Mouse (Mus musculus) liver, postnatal 0 days (tissue): ENCODE measurements around the gene Lama5. TPM values are rescaled to one million over a fixed set of nuclear protein-coding genes. Genes with fewer than 3 reads are reported as not detected.

ENCODE experiments used
- ATAC-seq: fragments of 200-750 bp; cut with Nextera tagmentation; 2 replicates; pipeline ENCODE4 v1.8.0; 2017; ENCODE audit warnings: mild to moderate bottlenecking, moderate library complexity
- DNase-seq: peaks from one replicate; pipeline ENCODE4 v3.0.0-alpha.2; 2016
- H3K27ac ChIP-seq: fragments of 300-500 bp; sonication (generic); 2 replicates; pipeline ENCODE4 v1.5.1; 2014; ENCODE audit warnings: antibody characterized with exemption, moderate library complexity, mild to moderate bottlenecking, low read depth
- H3K27me3 ChIP-seq: fragments of 300-500 bp; sonication (generic); 2 replicates; pipeline ENCODE4 v1.6.1; 2014; ENCODE audit warnings: low read length, control low read depth, mixed read lengths; ENCODE audit not compliant: insufficient read depth
- H3K36me3 ChIP-seq: fragments of 300-500 bp; sonication (generic); replicated peaks from 2 replicates; pipeline ENCODE4 v1.6.1; 2014; ENCODE audit warnings: mild to moderate bottlenecking, control low read depth, low read length, moderate library complexity, mixed read lengths; ENCODE audit not compliant: insufficient read depth
- H3K4me1 ChIP-seq: fragments of 300-500 bp; sonication (generic); 2 replicates; pipeline ENCODE4 v1.6.1; 2014; ENCODE audit warnings: antibody characterized with exemption, mild to moderate bottlenecking, control low read depth; ENCODE audit not compliant: insufficient read depth
- H3K4me2 ChIP-seq: fragments of 300-500 bp; sonication (generic); 2 replicates; pipeline ENCODE4 v1.6.1; 2014; ENCODE audit warnings: low read depth, mild to moderate bottlenecking, low read length, moderate library complexity, mixed read lengths
- H3K4me3 ChIP-seq: fragments of 300-500 bp; sonication (generic); 2 replicates; pipeline ENCODE4 v1.5.1; 2014; ENCODE audit warnings: low read depth, low read length
- H3K9ac ChIP-seq: fragments of 300-500 bp; sonication (generic); replicated peaks from 2 replicates; pipeline ENCODE4 v1.6.1; 2014; ENCODE audit warnings: mild to moderate bottlenecking, moderate library complexity
- H3K9me3 ChIP-seq: fragments of 300-500 bp; sonication (generic); 2 replicates; pipeline ENCODE4 v1.6.1; 2016; ENCODE audit warnings: mild to moderate bottlenecking, control low read depth, low read length, mixed read lengths
- CTCF ChIP-seq: sonication (generic); IDR thresholded peaks from 2 replicates; pipeline ENCODE4 v1.5.1; 2016; ENCODE audit warnings: antibody characterized with exemption, low read depth
- EP300 ChIP-seq: IDR thresholded peaks from 2 replicates; pipeline ENCODE4 v1.6.1; 2016; ENCODE audit warnings: antibody characterized with exemption, low read depth, mild to moderate bottlenecking
- WGBS: fragments of 180-500 bp; shearing (Covaris S2); extraction: QIAGEN DNeasy Blood & Tissue Kit; methylation state at CpG from one replicate; pipeline ENCODE4 v1.1.7; 2014; ENCODE audit not compliant: insufficient replicate concordance; 5-methylcytosine and 5-hydroxymethylcytosine counted together
- polyA plus RNA-seq: library from polyadenylated mRNA; unstranded; fragments of >200 nt; fragmentation: Nextera tagmentation; extraction: Ambion mirVana; gene quantifications from 2 replicates; pipeline ENCODE4 v1.2.1, GENCODE M21; 2015

Lama5 gene
- polyA plus RNA-seq, 1 experiment from 2014 or later: 2.2 TPM

- no peaks in the 10 kb centered on the region for H3K36me3 ChIP-seq
- peaks cover 24% of the 10 kb centered on the region for H3K27me3 ChIP-seq
- H3K9me3 ChIP-seq: no peaks in the 10 kb centered on the region
- DNase-seq (no peak), ATAC-seq (no peak)
- WGBS: 57% methylated on average over 7 of the region's 7 CpGs
- H3K4me3 ChIP-seq: no peak overlapping the region
- peaks cover 28% of the 10 kb centered on the region for H3K4me1 ChIP-seq
- no peak overlapping the region for H3K27ac ChIP-seq
- TF ChIP-seq EP300 (no peak), CTCF (0 out of 2 replicates have a peak, but pooled peaks have one; percentile 6)
- no peak overlapping the region for H3K4me2 ChIP-seq
- no peak overlapping the region for H3K9ac ChIP-seq
Observed at GRCm38 (mm10) chr2:180228592-180228991, 2.9 kb upstream of the Lama5 start.

- TF ChIP-seq CTCF: no peak
- TF ChIP-seq EP300: no peak
- no peak overlapping the region for H3K9ac ChIP-seq
- WGBS: 59% methylated on average over 6 of the region's 6 CpGs
- DNase-seq: peak; percentile 13
- H3K9me3 ChIP-seq: no peaks in the 10 kb centered on the region
- no peak overlapping the region for H3K4me3 ChIP-seq
- H3K36me3 ChIP-seq: no peaks in the 10 kb centered on the region
- peak overlapping the region; percentile 57; the same call in 1 of the 2 replicates for H3K4me2 ChIP-seq
- peaks cover 24% of the 10 kb centered on the region for H3K27me3 ChIP-seq
- no peak overlapping the region for H3K27ac ChIP-seq
- H3K4me1 ChIP-seq: peaks cover 23% of the 10 kb centered on the region
- ATAC-seq: no peak
Observed at GRCm38 (mm10) chr2:180228060-180228458, 2.4 kb upstream of the Lama5 start.

- Histone ChIP-seq H3K9me3 (no peaks in the 10 kb centered on the region), H3K4me2 (peak overlapping the region; percentile 57), H3K27ac (no peak overlapping the region), H3K27me3 (peaks cover 24% of the 10 kb centered on the region), H3K4me1 (peaks cover 23% of the 10 kb centered on the region), H3K9ac (no peak overlapping the region), H3K4me3 (peak overlapping the region; percentile 24), H3K36me3 (no peaks in the 10 kb centered on the region)
- DNase-seq: peak; percentile 73
- peak; percentile 72 for ATAC-seq
- TF ChIP-seq CTCF (peak; percentile 85), EP300 (no peak)
- 4% methylated on average over 21 of the region's 21 CpGs for WGBS
Observed at GRCm38 (mm10) chr2:180227262-180228059, 1.8 kb upstream of the Lama5 start.

GRCm38 (mm10) chr2:180225044-180225761, 456 bp downstream of the Lama5 start:
- H3K9ac ChIP-seq: peak overlapping the region; percentile 38; the same call in 1 of the 2 replicates
- peaks cover 23% of the 10 kb centered on the region for H3K4me1 ChIP-seq
- peak overlapping the region; percentile 52 for H3K4me3 ChIP-seq
- WGBS: 3% methylated on average over 49 of the region's 55 CpGs
- peak; percentile 42 for ATAC-seq
- no peak overlapping the region for H3K27ac ChIP-seq
- no peaks in the 10 kb centered on the region for H3K36me3 ChIP-seq
- peak; percentile 31 for DNase-seq
- H3K9me3 ChIP-seq: no peaks in the 10 kb centered on the region
- H3K27me3 ChIP-seq: peaks cover 24% of the 10 kb centered on the region
- TF ChIP-seq CTCF (no peak), EP300 (no peak)
- peak overlapping the region; percentile 92 for H3K4me2 ChIP-seq

- no peak overlapping the region for H3K27ac ChIP-seq
- no peaks in the 10 kb centered on the region for H3K36me3 ChIP-seq
- H3K9ac ChIP-seq: peak overlapping the region; percentile 38; the same call in 1 of the 2 replicates
- H3K27me3 ChIP-seq: peaks cover 24% of the 10 kb centered on the region
- no peak for TF ChIP-seq CTCF
- no peak for TF ChIP-seq EP300
- 10% methylated on average over 13 of the region's 13 CpGs for WGBS
- DNase-seq: no peak
- no peak for ATAC-seq
- H3K4me3 ChIP-seq: peak overlapping the region; percentile 52
- H3K4me1 ChIP-seq: peaks cover 23% of the 10 kb centered on the region
- H3K4me2 ChIP-seq: peak overlapping the region; percentile 92
- no peaks in the 10 kb centered on the region for H3K9me3 ChIP-seq
Observed at GRCm38 (mm10) chr2:180224647-180225043, 1.0 kb downstream of the Lama5 start.

- H3K4me3 ChIP-seq: no peak overlapping the region
- H3K9me3 ChIP-seq: no peaks in the 10 kb centered on the region
- peak; percentile 32; the same call in 1 of the 2 replicates for ATAC-seq
- peaks cover 24% of the 10 kb centered on the region for H3K27me3 ChIP-seq
- no peak overlapping the region for H3K4me2 ChIP-seq
- DNase-seq: peak; percentile 40
- H3K36me3 ChIP-seq: no peaks in the 10 kb centered on the region
- H3K27ac ChIP-seq: no peak overlapping the region
- WGBS: 42% methylated on average over 6 of the region's 6 CpGs
- no peak overlapping the region for H3K9ac ChIP-seq
- TF ChIP-seq CTCF (peak; percentile 26; the same call in 1 of the 2 replicates), EP300 (no peak)
- H3K4me1 ChIP-seq: peaks cover 20% of the 10 kb centered on the region
Observed at GRCm38 (mm10) chr2:180222250-180222649, 3.4 kb downstream of the Lama5 start.
